Mouse (Mus musculus) CH12.LX (cell line): ENCODE results near the gene Ccl22.

Experiments
- CTCF ChIP-seq, 2 experiments: IDR thresholded peaks in 1 of 2; conservative IDR thresholded peaks in 1 of 2; 2 replicates each; pipeline ENCODE4 v1.5.1; 2011 to 2012; ENCODE audit warnings: low read depth in 2 of 2, low read length in 2 of 2, improper control_type of control experiment in 1 of 2, inconsistent platforms in 1 of 2, mild to moderate bottlenecking in 1 of 2, moderate library complexity in 1 of 2
- E2F4 ChIP-seq: IDR thresholded peaks from 2 replicates; pipeline ENCODE4 v1.6.1; 2011; ENCODE audit warnings: low read depth, low read length, improper control_type of control experiment; ENCODE audit not compliant: insufficient replicate concordance
- HCFC1 ChIP-seq: IDR thresholded peaks from 2 replicates; pipeline ENCODE4 v1.6.1; 2012; ENCODE audit warnings: low read depth, mild to moderate bottlenecking, inconsistent platforms, low read length, improper control_type of control experiment
- MEF2A ChIP-seq: IDR thresholded peaks from 2 replicates; pipeline ENCODE4 v1.6.1; 2014; ENCODE audit warnings: low read depth, mild to moderate bottlenecking, inconsistent platforms, low read length, improper control_type of control experiment, borderline replicate concordance
- MYC ChIP-seq: IDR thresholded peaks from 2 replicates; pipeline ENCODE4 v1.6.1; 2011; ENCODE audit warnings: low read depth, mild to moderate bottlenecking, improper control_type of control experiment, low read length
- NELFE ChIP-seq: IDR thresholded peaks from 2 replicates; pipeline ENCODE4 v1.6.1; 2011; ENCODE audit warnings: low read depth, low read length, improper control_type of control experiment
- NRF1 ChIP-seq: IDR thresholded peaks from 2 replicates; pipeline ENCODE4 v1.6.1; 2014; ENCODE audit warnings: low read depth, mild to moderate bottlenecking, inconsistent platforms, low read length, improper control_type of control experiment, moderate library complexity
- POLR2A ChIP-seq: IDR thresholded peaks from 2 replicates; pipeline ENCODE4 v1.6.1; 2011; ENCODE audit warnings: low read depth, mild to moderate bottlenecking, improper control_type of control experiment, low read length
- POLR2AphosphoS2 ChIP-seq: IDR thresholded peaks from 2 replicates; pipeline ENCODE4 v1.6.1; 2011; ENCODE audit warnings: low read depth, low read length, improper control_type of control experiment
- TCF12 ChIP-seq: IDR thresholded peaks from 2 replicates; pipeline ENCODE4 v1.6.1; 2014; ENCODE audit warnings: low read depth, mild to moderate bottlenecking, inconsistent platforms, low read length, improper control_type of control experiment

- TF ChIP-seq HCFC1 (no peak), POLR2A (no peak), CTCF (conservative IDR thresholded peaks at IDR 0.05 in 1 of 2, IDR thresholded peaks at IDR 0.05 in 1 of 2; ENCODE audit: low read depth in 2 of 2, low read length in 2 of 2) (no peak), NRF1 (no peak), MEF2A (no peak), TCF12 (no peak), MYC (no peak), POLR2AphosphoS2 (no peak), E2F4 (no peak), NELFE (no peak)
Measured at GRCm38 (mm10) chr8:94767035-94767434, 21.6 kb downstream of the Ccl22 start.
